Comparison of ENCODE assay signal across 27 mouse cellular contexts in genomic region chr12:75467127-75467526, GRCm38 (mm10). TPM values are rescaled to one million over a fixed set of nuclear protein-coding genes. Genes with fewer than 3 reads are reported as not detected.
DNase-seq lines count a peak whose midpoint lies in the region; ATAC-seq lines count a peak whose summit lies in the region.
"Had no signal": no experiment of that assay in that cellular context is flagged by ENCODE, and none has a peak within 500 bp of the region (broad histone marks: within the 10 kb centered on the region; RNA-seq: fewer than 3 reads in every experiment).

No protein-coding gene starts in this region.

- H3K36me3 ChIP-seq in embryonic facial prominence, embryonic 13.5 days = peaks cover 36% of the 10 kb centered on the region
- H3K36me3 ChIP-seq in embryonic facial prominence, embryonic 10.5 days (replicated peaks) = peaks cover 60% of the 10 kb centered on the region
- peaks cover 55% of the 10 kb centered on the region for H3K36me3 ChIP-seq in limb, embryonic 12.5 days
- peaks cover 60% of the 10 kb centered on the region for H3K36me3 ChIP-seq in limb, embryonic 10.5 days
- H3K36me3 ChIP-seq in limb, embryonic 13.5 days = peaks cover 49% of the 10 kb centered on the region
- H3K36me3 ChIP-seq in heart, embryonic 10.5 days = peaks cover 33% of the 10 kb centered on the region

- DNase-seq in embryonic facial prominence, embryonic 10.5 days (ENCODE audit: low spot score) = no peak
- DNase-seq in limb, embryonic 10.5 days (ENCODE audit: low spot score) = no peak
- no peak for DNase-seq in heart, embryonic 10.5 days (ENCODE audit: low spot score)
- DNase-seq in cerebellum, adult 11 months = no peak
- DNase-seq: adrenal gland, adult 8-10 months; adrenal gland, postnatal 36 days; cerebellum, adult 2 months; cerebellum, adult 9-11 months; cerebellum, postnatal 25 days; forebrain, postnatal 0 days; gastrocnemius, adult 2 months; gastrocnemius, postnatal 14 days; heart, postnatal 10 days; heart, postnatal 36 days had no signal

- H3K4me2 ChIP-seq in embryonic facial prominence, embryonic 13.5 days = no peak overlapping the region
- no peak overlapping the region for H3K4me2 ChIP-seq in limb, embryonic 12.5 days
- H3K4me2 ChIP-seq in limb, embryonic 13.5 days (replicated peaks) = no peak overlapping the region
- H3K4me2 ChIP-seq: forebrain, embryonic 13.5 days; heart, embryonic 12.5 days; heart, embryonic 15.5 days; hindbrain, embryonic 14.5 days had no signal

- no peaks in the 10 kb centered on the region for H3K9me3 ChIP-seq in embryonic facial prominence, embryonic 13.5 days
- no peaks in the 10 kb centered on the region for H3K9me3 ChIP-seq in embryonic facial prominence, embryonic 10.5 days
- no peaks in the 10 kb centered on the region for H3K9me3 ChIP-seq in limb, embryonic 12.5 days
- no peaks in the 10 kb centered on the region for H3K9me3 ChIP-seq in limb, embryonic 10.5 days (replicated peaks)
- no peaks in the 10 kb centered on the region for H3K9me3 ChIP-seq in limb, embryonic 13.5 days
- H3K9me3 ChIP-seq in heart, embryonic 10.5 days = no peaks in the 10 kb centered on the region
- H3K9me3 ChIP-seq: forebrain, embryonic 13.5 days; heart, embryonic 12.5 days; heart, embryonic 15.5 days; hindbrain, embryonic 10.5 days had no signal

- peak overlapping the region; percentile 76 for H3K27ac ChIP-seq in embryonic facial prominence, embryonic 13.5 days
- H3K27ac ChIP-seq in embryonic facial prominence, embryonic 10.5 days (replicated peaks) = no peak overlapping the region
- peak overlapping the region; percentile 62; the same call in 1 of the 2 replicates for H3K27ac ChIP-seq in limb, embryonic 12.5 days
- H3K27ac ChIP-seq in limb, embryonic 10.5 days = no peak overlapping the region
- H3K27ac ChIP-seq in limb, embryonic 13.5 days = peak overlapping the region; percentile 74; the same call in 1 of the 2 replicates
- no peak overlapping the region for H3K27ac ChIP-seq in heart, embryonic 10.5 days
- H3K27ac ChIP-seq: forebrain, embryonic 13.5 days; gastrocnemius, adult 2 months; heart, embryonic 15.5 days; hindbrain, embryonic 10.5 days; hindbrain, embryonic 14.5 days; hindbrain, postnatal 0 days had no signal

- no peak for ATAC-seq in embryonic facial prominence, embryonic 13.5 days (ENCODE audit: insufficient number of reproducible peaks, insufficient read depth, low FRiP score, low TSS enrichment, low read depth)
- no peak for ATAC-seq in limb, embryonic 12.5 days (ENCODE audit: insufficient number of reproducible peaks, insufficient read depth, low FRiP score, low TSS enrichment, low read depth)
- ATAC-seq in limb, embryonic 13.5 days (ENCODE audit: low FRiP score, low read depth) = no peak
- ATAC-seq: activated CD4-positive, CD25-positive, alpha-beta regulatory T cell, adult 4 months; forebrain, embryonic 13.5 days; forebrain, postnatal 0 days; hindbrain, postnatal 0 days; inflammation-experienced regulatory T-cells, adult 6 months had no signal

- H3K27me3 ChIP-seq in embryonic facial prominence, embryonic 13.5 days = no peaks in the 10 kb centered on the region
- no peaks in the 10 kb centered on the region for H3K27me3 ChIP-seq in embryonic facial prominence, embryonic 10.5 days (replicated peaks; ENCODE audit: low read depth, poor library complexity, severe bottlenecking)
- H3K27me3 ChIP-seq in limb, embryonic 12.5 days = no peaks in the 10 kb centered on the region
- no peaks in the 10 kb centered on the region for H3K27me3 ChIP-seq in limb, embryonic 10.5 days (ENCODE audit: low read depth, poor library complexity, severe bottlenecking)
- H3K27me3 ChIP-seq in limb, embryonic 13.5 days = no peaks in the 10 kb centered on the region
- no peaks in the 10 kb centered on the region for H3K27me3 ChIP-seq in heart, embryonic 10.5 days (ENCODE audit: insufficient read depth, poor library complexity, severe bottlenecking)
- H3K27me3 ChIP-seq: forebrain, embryonic 13.5 days; heart, embryonic 12.5 days; heart, embryonic 15.5 days had no signal

- H3K9ac ChIP-seq in embryonic facial prominence, embryonic 13.5 days = no peak overlapping the region
- H3K9ac ChIP-seq in limb, embryonic 12.5 days (replicated peaks) = no peak overlapping the region
- H3K9ac ChIP-seq in limb, embryonic 13.5 days = no peak overlapping the region
- H3K9ac ChIP-seq: forebrain, embryonic 13.5 days; forebrain, postnatal 0 days; heart, embryonic 12.5 days; heart, embryonic 15.5 days; hindbrain, embryonic 14.5 days had no signal

- 43% methylated on average over 5 of the region's 5 CpGs for WGBS in embryonic facial prominence, embryonic 13.5 days
- 84% methylated on average over 5 of the region's 5 CpGs for WGBS in embryonic facial prominence, embryonic 10.5 days
- 63% methylated on average over 5 of the region's 5 CpGs for WGBS in limb, embryonic 12.5 days
- 90% methylated on average over 5 of the region's 5 CpGs for WGBS in limb, embryonic 10.5 days
- 39% methylated on average over 5 of the region's 5 CpGs for WGBS in limb, embryonic 13.5 days
- WGBS in heart, embryonic 10.5 days = 85% methylated on average over 5 of the region's 5 CpGs

- no peak overlapping the region for H3K4me3 ChIP-seq in embryonic facial prominence, embryonic 13.5 days
- no peak overlapping the region for H3K4me3 ChIP-seq in embryonic facial prominence, embryonic 10.5 days
- H3K4me3 ChIP-seq in limb, embryonic 12.5 days (replicated peaks) = no peak overlapping the region
- no peak overlapping the region for H3K4me3 ChIP-seq in limb, embryonic 10.5 days
- H3K4me3 ChIP-seq in limb, embryonic 13.5 days = no peak overlapping the region
- H3K4me3 ChIP-seq in heart, embryonic 10.5 days = no peak overlapping the region
- H3K4me3 ChIP-seq: erythroblast, embryonic 14.5 days; forebrain, embryonic 13.5 days; gastrocnemius, adult 2 months; heart, embryonic 12.5 days; heart, embryonic 15.5 days; hindbrain, embryonic 10.5 days had no signal

- H3K4me1 ChIP-seq in embryonic facial prominence, embryonic 13.5 days = peaks cover 16% of the 10 kb centered on the region
- H3K4me1 ChIP-seq in embryonic facial prominence, embryonic 10.5 days = peaks cover 4% of the 10 kb centered on the region
- H3K4me1 ChIP-seq in limb, embryonic 12.5 days (replicated peaks) = no peaks in the 10 kb centered on the region
- H3K4me1 ChIP-seq in limb, embryonic 10.5 days = peaks cover 3% of the 10 kb centered on the region; the same call in 1 of the 2 replicates
- peaks cover 26% of the 10 kb centered on the region for H3K4me1 ChIP-seq in limb, embryonic 13.5 days
- H3K4me1 ChIP-seq in heart, embryonic 10.5 days = no peaks in the 10 kb centered on the region
- H3K4me1 ChIP-seq: heart, embryonic 12.5 days; heart, embryonic 15.5 days; hindbrain, embryonic 10.5 days had no signal

RNA-seq across cellular contexts. Expression of gene Gphb5, which starts 50.5 kb away (rescaled TPM):
- not detected in 2 replicates for polyA plus RNA-seq in embryonic facial prominence, embryonic 13.5 days (2015; fragmentation: Nextera tagmentation; extraction: Ambion mirVana)
- not detected in 2 replicates for polyA plus RNA-seq in embryonic facial prominence, embryonic 10.5 days (2016; fragmentation: Nextera tagmentation; extraction: Ambion mirVana)
- not detected in 2 replicates for polyA plus RNA-seq in limb, embryonic 12.5 days (2016; fragmentation: Nextera tagmentation; extraction: Ambion mirVana)
- polyA plus RNA-seq in limb, embryonic 10.5 days (2016; fragmentation: Nextera tagmentation; extraction: Ambion mirVana) = not detected in 2 replicates
- not detected in 2 replicates for polyA plus RNA-seq in limb, embryonic 13.5 days (2015; fragmentation: Nextera tagmentation; extraction: Ambion mirVana)
- polyA plus RNA-seq in heart, embryonic 10.5 days (2016; fragmentation: Nextera tagmentation; extraction: Ambion mirVana) = not detected in 2 replicates
- polyA plus RNA-seq: activated CD4-positive, CD25-positive, alpha-beta regulatory T cell, adult 4 months; cerebellum, adult 2 months; erythroblast, embryonic 14.5 days; forebrain, embryonic 13.5 days; forebrain, postnatal 0 days; frontal cortex, adult 2 months; heart, embryonic 12.5 days; heart, embryonic 15.5 days; hindbrain, embryonic 10.5 days; hindbrain, embryonic 14.5 days; hindbrain, postnatal 0 days; inflammation-experienced regulatory T-cells, adult 6 months had no signal

Comparison
In these comparisons a context has a peak if more than half of its experiments do, and no peak if none do; other contexts are left out.
1. H3K27ac ChIP-seq: peak in embryonic facial prominence, embryonic 13.5 days (single experiment), limb, embryonic 12.5 days (single experiment) and limb, embryonic 13.5 days (single experiment); none in embryonic facial prominence, embryonic 10.5 days (single experiment), limb, embryonic 10.5 days (single experiment) and heart, embryonic 10.5 days (single experiment).